33 mouse cellular contexts compared by ENCODE assay signal in the genomic region with DNA sequence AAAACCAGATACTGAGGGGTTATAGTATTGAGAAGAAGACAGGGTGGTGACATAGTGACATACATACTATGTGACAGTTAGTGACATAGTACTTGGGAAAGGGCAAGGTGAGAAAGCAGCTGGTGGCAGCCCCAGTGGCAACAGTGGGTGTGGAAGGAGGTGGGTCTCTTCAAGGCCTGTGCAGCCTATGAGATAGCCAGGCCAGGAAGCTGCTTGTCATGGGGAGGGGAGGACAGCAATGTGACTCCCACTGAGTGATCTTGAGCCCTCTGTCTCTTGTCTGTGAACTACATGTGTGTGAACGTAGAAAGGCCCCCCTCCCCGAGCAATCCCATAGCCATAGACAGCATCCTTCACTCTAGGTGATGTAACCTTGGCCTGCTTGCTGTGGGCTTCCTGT. TPM values are rescaled to one million over a fixed set of nuclear protein-coding genes. Genes with fewer than 3 reads are reported as not detected.
DNase-seq lines count a peak whose midpoint lies in the region; ATAC-seq and TF ChIP-seq lines count a peak whose summit lies in the region.
"Had no signal": no experiment of that assay in that cellular context is flagged by ENCODE, and none has a peak within 500 bp of the region (broad histone marks: within the 10 kb centered on the region; RNA-seq: fewer than 3 reads in every experiment).

No protein-coding gene starts in this region.

- H3K9ac ChIP-seq in MEL (ENCODE audit: control insufficient read depth, low read depth, low read length, poor library complexity, severe bottlenecking) = no peak overlapping the region
- H3K9ac ChIP-seq: embryonic facial prominence, embryonic 13.5 days; forebrain, embryonic 13.5 days; heart, embryonic 13.5 days; hindbrain, embryonic 14.5 days had no signal

- H3K79me2 ChIP-seq in MEL (ENCODE audit: control insufficient read depth, insufficient read depth, low read length, poor library complexity) = no peaks in the 10 kb centered on the region

- no peak for TF ChIP-seq CTCF in MEL (IDR thresholded peaks at IDR 0.05 in 2 of 3, conservative IDR thresholded peaks at IDR 0.05 in 1 of 3; ENCODE audit: control insufficient read depth in 1 of 3, insufficient read depth in 1 of 3, low read depth in 2 of 3, low read length in 3 of 3, poor library complexity in 1 of 3, severe bottlenecking in 1 of 3)

- no peaks in the 10 kb centered on the region for H3K9me3 ChIP-seq in erythroblast, embryonic 14.5 days (ENCODE audit: control insufficient read depth, low read length)
- H3K9me3 ChIP-seq in MEL (replicated peaks; ENCODE audit: insufficient read depth, low read length) = no peaks in the 10 kb centered on the region
- H3K9me3 ChIP-seq: embryonic facial prominence, embryonic 13.5 days; forebrain, embryonic 10.5 days; forebrain, embryonic 13.5 days; heart, embryonic 10.5 days; heart, embryonic 13.5 days had no signal

- peaks cover 44% of the 10 kb centered on the region for H3K4me1 ChIP-seq in erythroblast, embryonic 14.5 days (ENCODE audit: control insufficient read depth)
- peaks cover 3 to 6% of the 10 kb centered on the region in 2 experiments for H3K4me1 ChIP-seq in MEL (ENCODE audit: control insufficient read depth in 1 of 2, insufficient read depth in 2 of 2, low read length in 2 of 2)
- H3K4me1 ChIP-seq: embryonic facial prominence, embryonic 13.5 days; forebrain, embryonic 13.5 days had no signal

- H3K27me3 ChIP-seq in erythroblast, embryonic 14.5 days (ENCODE audit: control insufficient read depth) = peaks cover 4% of the 10 kb centered on the region
- peaks cover 0 to 4% of the 10 kb centered on the region in 2 experiments; a peak in 2 of 4 replicates for H3K27me3 ChIP-seq in MEL (ENCODE audit: control insufficient read depth in 1 of 2, insufficient read depth in 2 of 2, low read length in 2 of 2)
- H3K27me3 ChIP-seq: embryonic facial prominence, embryonic 13.5 days; forebrain, embryonic 13.5 days; Patski had no signal

- H3K36me3 ChIP-seq in erythroblast, embryonic 14.5 days (ENCODE audit: control insufficient read depth) = no peaks in the 10 kb centered on the region
- H3K36me3 ChIP-seq in MEL (ENCODE audit: control insufficient read depth in 1 of 2, insufficient read depth in 2 of 2, low read length in 2 of 2) = peaks cover 0 to 3% of the 10 kb centered on the region in 2 experiments; a peak in 2 of 4 replicates
- H3K36me3 ChIP-seq: embryonic facial prominence, embryonic 13.5 days; forebrain, embryonic 10.5 days; heart, embryonic 10.5 days; heart, embryonic 13.5 days had no signal

- DNase-seq in MEL (ENCODE audit: low read depth, low spot score) = peak; percentile 63
- DNase-seq in c-Kit-positive CD71-positive TER-119-negative erythroid progenitor cells, embryonic 14.5 days (ENCODE audit: low read depth) = peak; percentile 34
- no peak for DNase-seq in cerebellum, adult 11 months
- DNase-seq in lung, adult 18-20 months = no peak
- DNase-seq: adrenal gland, postnatal 10 days; adrenal gland, postnatal 36 days; B cell, adult 2 months; cerebellum, adult 2 months; cerebellum, adult 9-11 months; cerebellum, postnatal 25 days; gastrocnemius, postnatal 10 days; gastrocnemius, postnatal 36 days; heart, adult 2 months; heart, postnatal 14 days; heart, postnatal 4 days; kidney, adult 18-20 months had no signal

- peak overlapping the region; percentile 21 for H3K4me3 ChIP-seq in erythroblast, embryonic 14.5 days (replicated peaks)
- H3K4me3 ChIP-seq in MEL (ENCODE audit: control insufficient read depth in 1 of 2, insufficient read depth in 1 of 2, low read depth in 2 of 2, low read length in 2 of 2) = no peak overlapping the region
- H3K4me3 ChIP-seq: embryonic facial prominence, embryonic 13.5 days; forebrain, embryonic 10.5 days; forebrain, embryonic 13.5 days; heart, adult 2 months; heart, embryonic 10.5 days; heart, embryonic 13.5 days had no signal

- TF ChIP-seq RAD21 in MEL (IDR thresholded peaks at IDR 0.05; ENCODE audit: low read depth, low read length) = no peak

- no peak overlapping the region for H3K27ac ChIP-seq in MEL (ENCODE audit: control insufficient read depth, low read depth, low read length)
- H3K27ac ChIP-seq: embryonic facial prominence, embryonic 13.5 days; forebrain, embryonic 10.5 days; forebrain, embryonic 13.5 days; heart, adult 2 months; heart, embryonic 10.5 days; heart, embryonic 13.5 days; hindbrain, embryonic 14.5 days; hindbrain, postnatal 0 days had no signal

- TF ChIP-seq POLR2A in MEL (IDR thresholded peaks at IDR 0.05; ENCODE audit: control insufficient read depth in 1 of 2, insufficient read depth in 1 of 2, low read depth in 1 of 2, low read length in 2 of 2, poor library complexity in 1 of 2) = no peak

- ATAC-seq in erythroblast, adult 5-6 weeks (replicated peaks; ENCODE audit: low FRiP score, poor library complexity, severe bottlenecking) = no peak
- ATAC-seq: forebrain, embryonic 13.5 days; forebrain, embryonic 16.5 days; hindbrain, postnatal 0 days; inflammation-experienced regulatory T-cells, adult 6 months; intestine, embryonic 16.5 days; Patski had no signal

- TF ChIP-seq EP300 in MEL (IDR thresholded peaks at IDR 0.05; ENCODE audit: low read depth in 1 of 2, low read length in 2 of 2) = peak; percentile 2 to 50; a peak in 1 of 4 replicates

TF ChIP-seq in MEL, 35 proteins besides CTCF, POLR2A, EP300 and RAD21:
- peak; percentile 20; the same call in 1 of the 2 replicates for TF ChIP-seq GATA1 (IDR thresholded peaks at IDR 0.05; ENCODE audit: low read depth, low read length)
- TF ChIP-seq TAL1 (IDR thresholded peaks at IDR 0.05; ENCODE audit: low read length) = 0 out of 2 replicates have a peak, but pooled peaks have one; percentile 4
- TF ChIP-seq SMC3 (IDR thresholded peaks at IDR 0.05; ENCODE audit: low read depth, low read length) = no peak

RNA-seq across cellular contexts. Expression of gene Hand1, which starts 43.5 kb away (rescaled TPM):
- not detected in 2 replicates for polyA plus RNA-seq in erythroblast, embryonic 14.5 days (2012)
- not detected in 2 replicates for total RNA-seq in erythroblast, adult 5-6 weeks (2015; ENCODE audit: low replicate concordance)
- not detected in 2 replicates for total RNA-seq in erythroblast, adult 5-6 weeks (2017; ENCODE audit: low replicate concordance)
- not detected in 2 replicates for total RNA-seq in MEL (2012; rRNA removed)
- not detected for polyA plus RNA-seq in MEL (2012; ENCODE audit: insufficient read depth in 1 of 2, insufficient read length in 2 of 2, low read depth in 1 of 2, low replicate concordance in 2 of 2, missing spikeins in 1 of 2)
- total RNA-seq: common myeloid progenitor, adult 5-6 weeks; gastrocnemius, adult 18-20 months; gastrocnemius, postnatal 10 days; gastrocnemius, postnatal 36 days; granulocyte monocyte progenitor cell, adult 5-6 weeks; heart, adult 2 months; heart, postnatal 14 days; hindbrain, postnatal 0 days had no signal
- polyA plus RNA-seq: cerebellum, adult 2 months; forebrain, embryonic 10.5 days; forebrain, embryonic 13.5 days; forebrain, embryonic 16.5 days; heart, adult 2 months; hindbrain, embryonic 11.5 days; hindbrain, embryonic 14.5 days; hindbrain, postnatal 0 days; inflammation-experienced regulatory T-cells, adult 6 months; Patski had no signal

Comparison
In these comparisons a context has a peak if more than half of its experiments do, and no peak if none do; other contexts are left out.
1. DNase-seq: peak in MEL (single experiment) and c-Kit-positive CD71-positive TER-119-negative erythroid progenitor cells, embryonic 14.5 days (single experiment); none in cerebellum, adult 11 months (single experiment) and lung, adult 18-20 months (0 of 2).